Mouse (Mus musculus): ENCODE measurements at regions not wholly inside any gene's neighbourhood (a gene's known extent, or its start where the extent isn't known, plus 50 kb on each side); places are given as distances from the start of the nearest gene placed in this dataset.
A peak's percentile ranks its signal among the peaks of the same experiment; 100 is the strongest.
"Not testable (repeated sequence)": the region's sequence is repeated elsewhere in the genome, so short reads cannot be mapped to it uniquely, and the experiment has no call there.

DNA sequence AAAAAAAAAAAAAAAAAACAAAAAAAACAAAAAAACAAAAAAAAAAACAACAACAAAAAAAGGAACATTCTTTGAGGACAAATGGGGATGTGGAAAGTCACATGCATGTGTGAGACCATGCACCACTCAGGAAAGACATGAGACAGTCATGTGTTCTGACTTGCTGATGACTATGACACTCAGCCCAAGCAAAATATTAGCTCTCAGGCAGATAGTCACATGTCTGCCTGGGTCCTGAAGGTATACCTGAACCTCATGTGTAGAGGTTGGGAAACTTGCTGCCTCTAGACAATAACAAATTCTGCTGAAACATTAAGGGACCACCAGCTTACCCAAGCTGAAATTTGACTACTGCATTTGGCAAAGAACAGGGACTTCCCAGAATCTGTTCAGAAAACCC, 147.6 kb upstream of the Akr1e1 start:
- no peak overlapping the region for H3K27ac ChIP-seq (ENCODE audit: insufficient read depth, low read length)

DNA sequence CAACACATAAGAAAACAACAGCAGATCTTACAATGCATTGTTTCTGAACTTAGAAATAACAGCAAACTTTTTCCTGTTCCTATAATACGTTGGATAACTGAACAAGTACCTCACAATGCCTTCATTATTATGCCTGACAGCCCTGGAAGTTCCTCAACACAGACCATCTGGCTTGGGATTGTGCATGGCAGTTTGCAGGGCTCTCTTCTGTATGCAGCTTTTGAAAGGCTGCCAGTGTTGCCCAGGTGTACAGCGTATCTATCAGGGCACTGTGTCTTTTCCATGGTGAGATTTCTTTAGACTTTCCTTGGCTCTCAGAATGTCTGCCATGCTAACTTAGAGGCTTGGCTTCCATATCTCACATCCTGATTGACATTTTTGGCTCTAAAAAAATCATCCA, 134.0 kb upstream of the Akr1e1 start:
- TF ChIP-seq CTCF (IDR thresholded peaks at IDR 0.05; ENCODE audit: extremely low read depth, insufficient read depth, insufficient read length, insufficient replicate concordance), result no peak
- no peak for TF ChIP-seq POLR2A (IDR thresholded peaks at IDR 0.05; ENCODE audit: low read depth, low read length)
- 66% methylated on average over 2 of the region's 2 CpGs for WGBS
- no peaks in the 10 kb centered on the region for H3K27me3 ChIP-seq (ENCODE audit: control insufficient read depth, insufficient read depth, low read length)
- DNase-seq (ENCODE audit: low read depth in 1 of 2, low spot score in 2 of 2), result no peak
- H3K4me1 ChIP-seq (ENCODE audit: control insufficient read depth, insufficient read depth, insufficient read length), result no peaks in the 10 kb centered on the region
- H3K4me3 ChIP-seq (ENCODE audit: extremely low read depth, insufficient read depth, insufficient read length), result no peak overlapping the region
- H3K27ac ChIP-seq (ENCODE audit: insufficient read depth, low read length), result no peak overlapping the region
- H3K36me3 ChIP-seq (ENCODE audit: control insufficient read depth, insufficient read depth, low read length), result no peaks in the 10 kb centered on the region

More for the DNA sequence above, 147.6 kb upstream of the Akr1e1 start:
- Histone ChIP-seq H3K27me3 (ENCODE audit: control insufficient read depth, insufficient read depth, low read length) (no peaks in the 10 kb centered on the region), H3K4me3 (ENCODE audit: extremely low read depth, insufficient read depth, insufficient read length) (no peak overlapping the region), H3K36me3 (ENCODE audit: control insufficient read depth, insufficient read depth, low read length) (no peaks in the 10 kb centered on the region), H3K4me1 (ENCODE audit: control insufficient read depth, insufficient read depth, insufficient read length) (no peaks in the 10 kb centered on the region)
- no peak for DNase-seq (ENCODE audit: low read depth in 1 of 2, low spot score in 2 of 2)
- TF ChIP-seq CTCF (IDR thresholded peaks at IDR 0.05; ENCODE audit: extremely low read depth, insufficient read depth, insufficient read length, insufficient replicate concordance), result no peak
- no peak for TF ChIP-seq POLR2A (IDR thresholded peaks at IDR 0.05; ENCODE audit: low read depth, low read length)

DNA sequence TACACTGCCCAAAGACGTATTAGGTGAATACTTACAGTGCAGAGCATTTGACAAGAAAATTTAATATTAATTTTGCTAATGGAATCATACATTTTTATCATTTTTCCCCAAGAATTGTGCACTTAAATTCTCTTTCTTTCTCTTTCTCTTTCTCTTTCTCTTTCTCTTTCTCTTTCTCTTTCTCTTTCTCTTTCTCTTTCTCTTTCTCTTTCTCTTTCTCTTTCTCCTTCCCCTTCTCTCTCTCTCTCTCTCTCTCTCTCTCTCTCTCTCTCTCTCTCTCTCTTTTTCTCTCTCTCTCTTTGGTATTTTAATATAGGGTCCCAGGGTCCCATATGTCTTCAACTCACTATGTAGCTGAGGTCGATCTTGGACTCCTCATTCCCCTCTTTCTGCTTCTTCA, 107.3 kb upstream of the Akr1e1 start:
- WGBS, result 84% methylated on average over 2 of the region's 2 CpGs
- H3K36me3 ChIP-seq (ENCODE audit: control insufficient read depth, insufficient read depth, low read length); H3K4me3 ChIP-seq (ENCODE audit: extremely low read depth, insufficient read depth, insufficient read length); H3K4me1 ChIP-seq (ENCODE audit: control insufficient read depth, insufficient read depth, insufficient read length); DNase-seq (ENCODE audit: low read depth in 1 of 2, low spot score in 2 of 2); H3K27me3 ChIP-seq (ENCODE audit: control insufficient read depth, insufficient read depth, low read length); H3K27ac ChIP-seq (ENCODE audit: insufficient read depth, low read length): not testable (repeated sequence)

DNA sequence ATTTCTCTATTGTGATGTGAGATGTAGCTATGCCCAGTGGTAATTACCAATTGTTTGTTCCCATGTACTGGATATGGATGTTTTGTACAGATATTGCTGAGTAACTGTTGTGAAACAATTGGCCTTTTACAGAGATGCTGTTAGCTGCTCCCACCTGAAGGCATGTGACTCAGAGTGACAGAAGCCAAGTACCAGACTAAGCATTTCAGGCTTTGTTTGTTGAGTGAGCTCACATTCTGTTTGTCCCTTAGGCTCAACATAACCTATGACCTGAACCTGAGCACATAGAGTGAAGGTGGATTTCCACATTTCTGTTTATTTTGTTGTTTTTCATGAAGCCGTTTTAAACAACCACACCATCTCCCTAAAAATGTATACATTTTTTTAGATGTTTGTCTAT, 105.8 kb upstream of the Akr1e1 start:
- DNase-seq (ENCODE audit: low read depth in 1 of 2, low spot score in 2 of 2), result no peak
- H3K4me1 ChIP-seq (ENCODE audit: control insufficient read depth, insufficient read depth, insufficient read length), result no peaks in the 10 kb centered on the region
- no peak overlapping the region; the same call in 1 of the 2 replicates for H3K4me3 ChIP-seq (ENCODE audit: extremely low read depth, insufficient read depth, insufficient read length)
- no peaks in the 10 kb centered on the region for H3K27me3 ChIP-seq (ENCODE audit: control insufficient read depth, insufficient read depth, low read length)
- WGBS, result 91% methylated on average over 1 of the region's 1 CpGs
- H3K36me3 ChIP-seq (ENCODE audit: control insufficient read depth, insufficient read depth, low read length), result no peaks in the 10 kb centered on the region
- H3K27ac ChIP-seq (ENCODE audit: insufficient read depth, low read length), result no peak overlapping the region
- no peak for TF ChIP-seq CTCF (IDR thresholded peaks at IDR 0.05; ENCODE audit: extremely low read depth, insufficient read depth, insufficient read length, insufficient replicate concordance)
- TF ChIP-seq POLR2A (IDR thresholded peaks at IDR 0.05; ENCODE audit: low read depth, low read length), result no peak

DNA sequence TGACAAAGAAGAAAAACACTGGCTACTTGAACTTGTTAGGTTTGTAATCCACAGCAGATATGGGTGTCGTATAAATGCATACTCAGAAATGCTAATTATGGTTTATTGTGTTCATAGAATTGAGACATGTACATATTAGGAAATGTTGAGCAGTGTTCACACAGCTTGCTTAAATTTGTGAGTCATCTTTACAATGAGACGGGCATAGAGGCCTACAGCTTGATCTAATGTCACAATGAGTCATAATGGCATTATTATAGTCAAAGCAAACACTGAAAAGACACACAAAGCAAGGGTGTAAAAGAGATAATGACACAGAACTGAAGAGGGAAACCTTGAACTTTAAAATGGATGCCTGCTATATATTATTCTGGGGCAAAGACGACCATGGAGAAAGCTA, 103.7 kb upstream of the Akr1e1 start:
- Histone ChIP-seq H3K4me3 (ENCODE audit: extremely low read depth, insufficient read depth, insufficient read length) (no peak overlapping the region), H3K36me3 (ENCODE audit: control insufficient read depth, insufficient read depth, low read length) (no peaks in the 10 kb centered on the region), H3K4me1 (ENCODE audit: control insufficient read depth, insufficient read depth, insufficient read length) (no peaks in the 10 kb centered on the region), H3K27me3 (ENCODE audit: control insufficient read depth, insufficient read depth, low read length) (no peaks in the 10 kb centered on the region), H3K27ac (ENCODE audit: insufficient read depth, low read length) (no peak overlapping the region)
- DNase-seq (ENCODE audit: low read depth in 1 of 2, low spot score in 2 of 2), result no peak
- WGBS, result 83% methylated on average over 3 of the region's 3 CpGs
- TF ChIP-seq POLR2A (IDR thresholded peaks at IDR 0.05; ENCODE audit: low read depth, low read length), result no peak
- no peak for TF ChIP-seq CTCF (IDR thresholded peaks at IDR 0.05; ENCODE audit: extremely low read depth, insufficient read depth, insufficient read length, insufficient replicate concordance)

DNA sequence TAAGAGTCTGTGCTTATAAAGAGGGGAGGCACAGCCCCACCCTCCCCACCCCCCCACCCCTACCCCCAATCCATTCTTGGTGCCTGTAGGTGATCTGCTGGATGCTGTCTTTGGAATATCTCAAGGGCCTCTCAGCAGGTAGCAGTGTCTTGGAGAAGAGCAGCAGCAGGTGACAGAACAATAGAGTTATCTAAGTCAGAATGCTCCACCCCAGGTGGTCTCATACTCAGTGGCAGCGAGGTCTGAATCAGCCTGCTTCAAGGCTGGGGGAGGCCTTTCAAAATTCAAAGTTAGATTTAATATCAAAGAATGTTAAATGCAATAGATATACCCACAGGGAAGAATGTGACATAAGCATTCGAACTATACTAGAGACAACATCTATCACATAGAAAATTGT, 90.6 kb upstream of the Akr1e1 start:
- H3K4me3 ChIP-seq (ENCODE audit: extremely low read depth, insufficient read depth, insufficient read length); H3K27ac ChIP-seq (ENCODE audit: insufficient read depth, low read length); H3K4me1 ChIP-seq (ENCODE audit: control insufficient read depth, insufficient read depth, insufficient read length); H3K36me3 ChIP-seq (ENCODE audit: control insufficient read depth, insufficient read depth, low read length); DNase-seq (ENCODE audit: low read depth in 1 of 2, low spot score in 2 of 2); H3K27me3 ChIP-seq (ENCODE audit: control insufficient read depth, insufficient read depth, low read length): not testable (repeated sequence)
- 77% methylated on average over 2 of the region's 2 CpGs for WGBS

DNA sequence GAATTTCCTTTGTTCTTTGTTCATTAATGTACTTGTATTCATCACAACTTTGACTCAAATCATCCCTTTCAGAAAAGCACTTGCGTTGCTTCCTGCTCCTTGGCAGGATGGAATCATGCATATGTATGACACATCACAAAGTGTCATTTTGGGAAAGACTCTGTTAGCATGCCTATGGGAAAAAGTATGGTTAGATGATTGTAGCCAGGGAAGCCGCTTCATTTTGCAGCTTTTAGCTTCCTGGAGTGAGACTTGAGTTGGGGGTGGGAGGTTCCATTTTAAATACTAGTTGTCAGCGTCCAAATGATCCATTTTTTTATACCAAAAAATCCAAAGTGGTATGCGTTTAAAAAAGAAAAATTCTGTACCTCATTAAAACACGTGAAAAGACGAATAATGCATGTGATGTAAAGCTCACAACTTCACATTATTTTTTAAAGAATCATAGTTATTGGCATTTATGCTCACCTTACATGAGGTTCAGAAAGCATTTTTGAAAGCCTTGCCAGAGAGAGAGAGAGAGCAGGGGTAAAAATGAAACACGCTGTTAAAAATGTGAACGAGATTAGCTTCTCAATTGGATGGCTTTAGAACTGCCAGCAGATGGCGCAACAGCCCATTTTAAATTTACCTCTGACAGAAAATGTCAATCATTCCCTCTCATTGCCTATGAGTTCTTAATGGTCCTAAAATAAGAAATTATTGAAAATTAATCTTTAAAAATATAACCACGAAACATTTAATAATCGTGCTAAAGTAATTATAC, 57.6 kb upstream of the Akr1e1 start:
- no peak overlapping the region for H3K4me3 ChIP-seq (ENCODE audit: extremely low read depth, insufficient read depth, insufficient read length)
- peak; percentile 7 to 15 for DNase-seq (ENCODE audit: low read depth in 1 of 2, low spot score in 2 of 2)
- WGBS, result 50% methylated on average over 11 of the region's 11 CpGs

More for the DNA sequence above, 57.6 kb upstream of the Akr1e1 start:
- Histone ChIP-seq H3K27ac (ENCODE audit: insufficient read depth, low read length) (no peak overlapping the region), H3K27me3 (ENCODE audit: control insufficient read depth, insufficient read depth, low read length) (no peaks in the 10 kb centered on the region), H3K36me3 (ENCODE audit: control insufficient read depth, insufficient read depth, low read length) (no peaks in the 10 kb centered on the region), H3K4me1 (ENCODE audit: control insufficient read depth, insufficient read depth, insufficient read length) (no peaks in the 10 kb centered on the region)
- TF ChIP-seq CTCF (IDR thresholded peaks at IDR 0.05; ENCODE audit: extremely low read depth, insufficient read depth, insufficient read length, insufficient replicate concordance), result no peak
- TF ChIP-seq POLR2A (IDR thresholded peaks at IDR 0.05; ENCODE audit: low read depth, low read length), result no peak
